Mouse (Mus musculus): ENCODE measurements around the gene Pdgfra.
A peak's percentile ranks its signal among the peaks of the same experiment; 100 is the strongest.

Gene Pdgfra

DNA sequence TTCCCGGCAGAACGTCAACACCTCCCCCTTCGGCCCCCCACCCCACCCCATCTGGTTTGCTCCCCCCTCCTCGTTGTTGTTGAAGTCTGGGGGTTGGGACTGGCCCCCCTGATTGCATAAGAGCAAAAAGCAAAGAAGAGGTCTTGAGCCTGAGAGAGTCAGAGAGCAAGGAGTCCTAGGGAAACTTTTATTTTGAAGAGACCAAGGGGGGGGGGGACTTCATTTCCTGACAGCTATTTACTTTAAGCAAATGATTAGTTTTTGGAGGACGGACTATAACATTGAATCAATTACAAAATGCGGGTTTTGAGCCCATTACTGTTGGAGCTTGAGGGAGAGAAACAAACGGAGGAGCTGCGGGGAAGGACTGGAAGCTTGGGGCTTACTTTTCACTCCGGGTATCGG lies at the start of gene Pdgfra:
Gene Pdgfra (plus strand): TSS at position 272 of the 405 bp plus-strand sequence.
- DNase-seq (ENCODE audit: low spot score in 2 of 2): peak in 1 of 2 experiments; percentile 7

- no peak for DNase-seq (ENCODE audit: low spot score in 2 of 2)
These were observed 45.6 kb upstream of the Pdgfra start for GRCm38 (mm10) chr5:75106511-75106910.

DNA sequence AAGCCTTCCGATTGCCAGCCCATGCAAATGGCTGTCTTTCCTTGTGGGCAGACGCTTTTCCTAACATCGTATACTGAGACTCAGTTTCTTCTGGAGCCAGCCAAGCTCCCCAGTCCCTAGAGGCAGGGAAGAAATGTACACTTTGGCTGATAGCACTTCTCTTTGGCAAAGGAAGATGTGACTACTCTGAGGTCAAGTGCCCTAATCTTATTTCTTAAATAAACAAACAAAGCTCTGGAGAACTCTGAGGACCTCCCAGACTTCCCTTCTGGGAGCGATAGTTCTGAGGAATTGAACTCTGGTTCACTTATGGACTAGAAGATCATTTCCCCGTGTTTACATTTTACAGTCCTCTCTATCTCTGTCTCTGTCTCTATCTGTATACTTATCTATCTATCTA lies 42.7 kb upstream of the Pdgfra start:
- DNase-seq (ENCODE audit: low spot score in 2 of 2): no peak

- DNase-seq (ENCODE audit: low spot score in 2 of 2): no peak
These were observed 40.3 kb upstream of the Pdgfra start for GRCm38 (mm10) chr5:75111781-75112180.

DNA sequence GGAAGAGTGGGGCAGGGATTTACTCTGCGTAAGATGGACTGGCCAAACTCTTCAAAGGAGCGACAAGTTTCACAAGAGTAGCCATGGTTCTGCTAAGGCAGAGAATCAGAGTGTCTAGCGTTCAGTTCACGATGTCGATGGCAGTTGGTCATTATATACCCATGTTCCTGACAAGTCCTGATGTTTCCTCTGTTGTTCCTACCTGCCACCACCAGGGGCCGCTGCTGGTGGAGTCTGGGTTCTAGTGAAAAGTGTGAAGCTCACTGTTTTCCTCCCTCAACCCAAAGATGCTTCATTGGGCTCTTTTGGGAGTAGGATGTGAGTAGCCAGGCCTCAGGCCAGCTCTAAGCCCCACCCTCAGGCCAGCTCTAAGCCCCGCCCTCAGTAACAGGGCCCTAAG lies 33.3 kb upstream of the Pdgfra start:
- no peak for DNase-seq (ENCODE audit: low spot score in 2 of 2)

- DNase-seq (ENCODE audit: low spot score in 2 of 2): no peak
These were observed 30.4 kb upstream of the Pdgfra start for GRCm38 (mm10) chr5:75121646-75122045.

DNA sequence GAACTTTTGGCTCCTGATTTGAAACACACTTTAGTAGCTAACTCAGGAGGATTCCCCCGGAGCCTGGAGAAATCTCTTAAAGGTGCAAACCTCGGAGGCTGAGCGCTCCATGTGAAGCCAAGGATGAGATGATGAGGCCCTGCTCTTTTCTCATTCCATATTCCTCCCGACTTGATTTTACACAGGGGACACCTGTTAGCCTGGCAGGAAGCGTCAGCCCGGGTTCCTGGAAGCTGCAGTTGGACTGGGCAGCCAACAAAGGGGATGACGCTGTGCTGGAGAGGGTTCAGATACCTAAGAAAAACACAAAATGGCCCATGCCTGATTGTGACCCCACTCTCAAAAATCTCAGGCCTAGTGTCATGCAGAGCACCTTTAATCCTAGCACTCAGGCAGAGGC lies 17.4 kb upstream of the Pdgfra start:
- no peak for DNase-seq (ENCODE audit: low spot score in 2 of 2)

- peak; percentile 44 to 67 for DNase-seq (ENCODE audit: low spot score in 2 of 2)
These were observed 9.0 kb upstream of the Pdgfra start for GRCm38 (mm10) chr5:75143092-75143491.

GRCm38 (mm10) chr5:75143767-75144166 lies 8.3 kb upstream of the Pdgfra start:
- DNase-seq (ENCODE audit: low spot score in 2 of 2): no peak

- DNase-seq (ENCODE audit: low spot score in 2 of 2): no peak
These were observed 6.8 kb upstream of the Pdgfra start for GRCm38 (mm10) chr5:75145341-75145740.

GRCm38 (mm10) chr5:75146469-75146868 lies 5.6 kb upstream of the Pdgfra start:
- no peak for DNase-seq (ENCODE audit: low spot score in 2 of 2)

DNA sequence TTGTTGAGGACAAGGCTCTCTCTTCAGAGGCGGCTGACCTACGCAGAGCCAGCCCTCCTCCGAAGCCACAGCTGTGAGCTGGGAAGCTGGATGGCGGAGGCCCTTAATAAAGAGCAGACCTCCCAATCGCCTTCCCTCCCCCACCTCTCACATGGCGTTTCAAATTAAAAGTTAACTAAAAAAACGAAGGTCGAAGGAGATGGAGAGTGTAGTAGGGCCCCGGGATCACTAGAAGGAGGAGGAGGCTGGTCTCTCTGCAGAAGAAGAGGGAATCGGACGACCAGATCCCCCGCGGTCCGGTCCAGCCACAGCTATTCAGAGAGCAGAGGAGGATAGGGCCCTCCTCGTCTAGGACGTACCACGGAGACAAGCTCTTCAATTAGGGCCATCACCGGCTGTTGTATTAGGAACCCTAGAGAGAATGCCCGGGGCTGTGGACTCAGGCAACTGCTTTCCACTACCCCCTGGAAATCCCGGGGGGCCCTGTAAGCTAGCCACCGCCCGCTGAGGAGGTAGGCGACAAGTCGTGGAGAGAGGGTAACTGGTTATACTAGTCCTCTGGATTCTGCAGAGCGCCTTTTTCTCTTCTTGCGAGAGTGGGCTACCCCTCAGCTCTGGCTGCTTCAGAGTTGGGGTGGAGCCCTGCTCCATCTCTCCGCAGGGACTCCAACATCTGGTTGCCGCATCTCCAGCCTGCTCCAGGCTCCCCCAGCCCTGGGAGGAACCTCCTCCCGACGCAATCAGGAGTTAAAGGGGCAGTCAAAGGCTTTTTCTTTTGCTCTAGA lies 3.6 kb upstream of the Pdgfra start:
- no peak for DNase-seq (ENCODE audit: low spot score in 2 of 2)

DNA sequence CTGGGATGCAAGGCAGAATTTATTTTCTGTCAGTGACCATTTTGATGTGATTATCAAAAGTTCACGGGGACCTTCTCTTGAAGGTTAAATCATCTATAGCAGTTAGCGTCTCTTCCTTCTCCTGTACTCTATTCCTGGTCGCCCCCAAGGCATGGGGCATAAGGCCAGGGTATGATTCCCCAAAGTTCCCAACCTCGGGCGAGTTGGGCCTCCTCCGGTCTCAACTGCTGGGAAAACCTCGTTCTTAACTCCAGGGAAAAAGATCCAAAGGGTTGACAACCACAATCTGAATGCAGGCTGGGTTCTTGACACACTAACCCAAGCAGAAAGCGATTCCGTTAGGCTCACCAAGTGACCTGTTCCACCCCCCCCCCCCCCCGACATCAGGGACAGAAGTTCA lies 2.7 kb upstream of the Pdgfra start:
- DNase-seq (ENCODE audit: low spot score in 2 of 2): no peak

DNA sequence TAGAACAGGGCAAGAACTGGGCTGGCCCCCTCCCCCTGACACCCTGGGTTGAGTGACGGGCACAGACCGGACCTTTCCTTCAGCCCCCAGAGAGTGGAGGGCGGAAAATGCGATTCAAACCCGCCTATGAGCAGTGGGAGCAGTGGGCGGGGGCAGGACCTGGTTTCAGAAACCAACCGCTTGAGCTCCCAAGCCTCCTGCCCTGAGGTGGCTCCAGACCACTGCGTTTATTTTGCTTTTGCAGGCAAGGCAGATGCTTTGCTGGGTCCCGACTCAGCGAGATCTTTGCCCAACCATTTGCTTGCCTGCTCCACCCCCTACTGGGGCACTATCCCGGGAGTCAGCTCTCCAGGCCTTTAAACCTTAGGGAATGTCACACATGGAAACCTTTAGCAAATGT lies 2.2 kb upstream of the Pdgfra start:
- no peak for DNase-seq (ENCODE audit: low spot score in 2 of 2)

GRCm38 (mm10) chr5:75150341-75150981 lies 1.6 kb upstream of the Pdgfra start:
- DNase-seq (ENCODE audit: low spot score in 2 of 2): peak in 1 of 2 experiments; percentile 20

DNA sequence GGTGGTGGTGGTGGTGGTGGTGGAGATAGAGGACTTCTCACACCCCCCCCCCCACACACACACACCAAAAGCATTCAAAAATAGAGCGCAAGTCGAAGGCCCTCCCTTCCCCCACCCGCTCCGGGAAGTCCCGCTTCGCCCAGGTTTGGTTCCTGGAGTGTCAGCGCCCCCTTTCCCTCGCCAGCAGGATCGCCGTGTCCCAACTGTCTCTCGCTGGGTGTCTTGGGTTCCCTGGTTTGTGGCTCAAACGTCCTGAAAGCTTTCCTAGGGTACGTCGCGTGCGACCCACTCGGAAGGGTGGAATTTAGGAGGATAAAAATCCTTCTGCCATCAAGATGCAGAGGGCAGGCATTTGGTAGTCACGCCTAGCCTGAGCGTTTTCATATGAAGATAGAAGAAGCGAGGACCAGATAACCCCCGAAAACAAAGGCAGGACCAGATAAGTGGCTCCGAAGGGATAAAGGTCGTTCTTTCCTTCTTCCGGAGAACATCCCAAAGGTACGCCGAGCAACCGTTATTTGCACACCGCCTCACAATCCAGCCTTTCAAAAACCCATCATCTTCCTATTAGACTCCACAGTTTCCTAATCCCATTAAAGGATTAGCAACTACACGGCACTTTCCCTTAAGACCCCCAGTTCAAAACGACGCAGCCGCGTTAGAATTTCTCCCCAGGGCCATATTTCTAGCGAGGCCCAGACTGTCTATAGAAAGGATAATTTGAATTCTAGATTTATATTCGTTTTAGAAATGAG lies 769 bp upstream of the Pdgfra start:
- peak; percentile 58 to 59 for DNase-seq (ENCODE audit: low spot score in 2 of 2)

GRCm38 (mm10) chr5:75152791-75153625 lies 916 bp downstream of the Pdgfra start:
- peak in 1 of 2 experiments; percentile 23 for DNase-seq (ENCODE audit: low spot score in 2 of 2)

- no peak for DNase-seq (ENCODE audit: low spot score in 2 of 2)
These were observed 1.5 kb downstream of the Pdgfra start for GRCm38 (mm10) chr5:75153626-75153960.

- peak in 1 of 2 experiments; percentile 19 for DNase-seq (ENCODE audit: low spot score in 2 of 2)
These were observed 2.0 kb downstream of the Pdgfra start for GRCm38 (mm10) chr5:75153961-75154620.

DNA sequence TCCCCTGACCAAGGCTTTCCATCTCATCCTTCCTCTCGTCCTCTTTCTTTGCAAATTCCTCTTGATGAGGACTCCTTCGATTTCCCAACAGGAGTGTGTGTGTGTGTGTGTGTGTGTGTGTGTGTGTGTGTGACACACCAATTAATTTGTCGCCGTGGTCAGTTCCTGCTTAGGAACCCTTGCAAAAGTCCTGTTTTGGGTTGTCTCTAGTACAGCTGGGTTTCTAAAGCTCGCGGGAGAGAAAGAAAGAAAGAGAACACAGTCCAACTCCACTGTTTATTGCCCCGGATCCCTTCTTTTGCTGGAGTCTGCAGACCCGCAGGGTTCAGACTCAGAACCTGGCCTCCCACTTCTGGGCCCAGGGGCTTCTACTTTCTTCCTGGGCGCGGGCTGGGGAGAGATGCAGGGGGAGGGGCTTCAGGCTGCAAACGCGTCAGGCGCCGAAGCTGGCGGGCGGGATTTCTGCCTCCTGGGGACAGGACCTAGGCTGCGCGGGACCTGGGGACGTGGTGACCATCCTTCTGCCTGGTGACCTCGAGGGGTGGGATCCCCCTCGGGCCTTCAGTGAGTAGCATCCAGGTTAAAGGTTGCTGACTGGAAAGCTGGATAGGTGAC lies 2.6 kb downstream of the Pdgfra start:
- peak in 1 of 2 experiments; percentile 21 for DNase-seq (ENCODE audit: low spot score in 2 of 2)

DNA sequence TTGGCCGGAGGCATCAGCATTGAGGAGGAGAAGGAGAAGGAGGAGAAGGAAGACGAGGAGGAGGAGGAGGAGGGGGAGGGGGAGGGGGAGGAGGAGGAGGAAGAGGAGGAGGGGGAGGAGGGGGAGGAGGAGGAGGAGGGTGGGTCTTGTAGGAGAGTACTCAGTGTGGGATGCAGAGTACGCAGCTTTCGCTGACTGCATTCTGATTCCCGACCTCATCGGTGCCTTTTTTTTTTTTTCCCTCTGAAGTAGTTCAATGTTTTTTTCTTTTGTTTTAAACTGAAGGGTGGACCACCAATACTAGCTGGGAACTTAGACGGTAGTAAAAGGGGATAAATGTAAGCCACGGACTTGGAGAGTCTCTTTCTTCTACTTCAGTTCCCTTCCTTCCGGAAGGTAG lies 3.2 kb downstream of the Pdgfra start:
- DNase-seq (ENCODE audit: low spot score in 2 of 2): no peak
